Mouse (Mus musculus) gastrocnemius, adult 8-10 months (tissue): ENCODE measurements around the gene Git1. TPM values are rescaled to one million over a fixed set of nuclear protein-coding genes. Genes with fewer than 3 reads are reported as not detected.
A peak's percentile ranks its signal among the peaks of the same experiment; 100 is the strongest.

Source experiments
- DNase-seq, 2 experiments: peaks; one replicate each; pipeline ENCODE4 v3.0.0; 2022; ENCODE audit warnings: low spot score in 2 of 2
- total RNA-seq, 4 experiments: library from RNA; stranded (reverse); gene quantifications; 2 replicates each; pipeline ENCODE4 v1.2.4; 2022

Git1 gene
- total RNA-seq: 10 to 100 TPM; 25.7 to 34.1 (median 29.7) TPM

DNA sequence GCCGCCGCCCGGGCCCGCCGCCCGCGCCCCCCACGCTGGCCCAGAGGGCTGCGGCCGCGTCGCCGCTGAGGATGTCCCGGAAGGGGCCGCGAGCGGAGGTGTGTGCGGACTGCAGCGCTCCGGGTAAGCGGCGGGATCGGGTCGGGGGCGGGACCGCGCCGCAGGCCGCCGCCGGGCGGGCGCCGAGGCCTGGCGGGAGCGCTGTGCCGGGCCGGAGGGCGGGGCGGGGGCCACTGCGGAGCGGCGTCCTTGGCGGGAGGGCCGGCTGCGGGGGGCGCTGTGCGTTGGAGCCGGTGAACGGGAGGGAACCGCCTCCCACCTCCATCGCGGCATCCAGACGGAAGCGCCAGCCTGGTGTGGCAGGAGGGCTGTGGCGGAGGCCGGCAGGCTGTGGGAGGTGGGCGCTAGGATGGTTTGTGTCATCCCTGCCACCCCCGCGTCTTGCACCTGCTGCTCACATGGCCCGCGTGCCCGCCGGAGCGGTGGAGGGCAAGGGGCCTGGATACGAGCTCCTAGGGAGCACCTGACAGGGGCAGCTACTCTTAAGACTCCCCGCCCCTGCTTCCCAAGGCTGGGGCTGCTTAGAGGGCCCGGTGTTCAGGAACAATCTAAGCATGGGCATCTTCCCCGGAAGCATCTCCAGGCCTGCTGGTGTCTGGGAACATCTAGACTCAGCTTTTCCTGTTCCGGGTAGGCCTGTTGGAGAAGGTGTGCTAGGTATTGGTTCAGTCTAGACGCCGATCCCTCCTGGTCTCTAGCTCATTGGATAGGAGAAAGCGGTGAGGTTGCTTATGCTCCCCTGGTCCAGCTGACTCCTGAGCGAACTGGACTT, at the start of gene Git1:
Gene Git1 (plus strand): TSS at position 51 of the 832 bp plus-strand sequence.
- no peak for DNase-seq

DNA sequence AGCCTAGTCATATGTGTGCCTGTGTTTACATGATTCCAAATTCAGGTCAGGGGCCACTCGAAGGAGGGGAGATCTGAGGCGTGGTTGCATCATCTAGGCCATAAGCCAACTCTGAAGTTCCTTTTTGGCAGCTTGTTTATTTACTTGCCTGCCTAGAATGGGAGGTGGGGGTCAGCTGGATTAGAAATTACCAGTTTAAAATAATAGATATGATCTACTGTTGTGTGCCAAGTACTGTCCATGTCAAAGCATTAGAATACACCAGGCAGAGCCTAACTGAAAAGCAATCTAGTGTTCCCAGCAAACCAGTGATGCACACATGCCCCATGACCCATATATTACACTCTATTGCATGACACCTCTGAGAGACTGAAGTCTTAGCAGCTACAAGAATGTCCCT, 48.4 kb upstream of the Git1 start:
- DNase-seq: no peak

DNA sequence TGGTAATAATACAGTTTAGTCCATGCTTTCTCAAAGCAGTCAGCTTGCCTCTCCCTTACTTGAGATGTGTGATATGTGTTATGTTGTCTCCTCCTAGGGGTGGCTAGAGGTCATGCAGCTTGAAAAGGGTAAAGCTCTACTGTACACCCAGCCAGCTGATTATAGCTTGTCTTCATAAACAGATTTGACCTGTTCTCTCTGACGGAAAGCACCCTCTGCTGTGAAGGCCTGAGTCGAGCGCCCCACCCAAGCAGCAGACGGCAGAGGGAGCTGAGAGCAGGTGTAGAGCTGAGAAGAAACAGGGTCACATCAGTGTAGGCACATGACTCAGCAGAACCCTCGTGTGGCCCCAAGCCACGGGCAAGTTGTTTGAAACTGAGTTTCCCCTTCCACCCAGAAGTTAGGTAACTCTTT, 46.7 kb upstream of the Git1 start:
- peak; percentile 74 to 84 for DNase-seq

DNA sequence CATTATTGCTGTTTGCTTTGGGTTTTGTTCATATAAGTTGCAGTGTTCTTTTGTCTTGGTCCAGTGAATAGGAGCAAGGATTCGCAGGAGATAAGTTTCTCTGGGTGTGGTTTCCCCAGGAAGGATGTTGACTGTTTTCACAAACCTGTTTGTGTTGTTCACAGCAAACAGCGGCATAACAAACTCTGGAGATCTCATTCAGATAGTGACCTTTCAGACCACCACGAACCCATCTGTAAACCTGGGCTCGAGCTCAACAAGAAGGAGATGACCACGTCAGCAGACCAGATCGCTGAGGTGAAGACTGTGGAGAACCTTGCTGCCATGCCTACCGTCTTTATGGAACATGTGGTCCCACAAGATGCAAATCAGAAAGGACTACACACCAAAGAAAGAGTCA, 44.1 kb upstream of the Git1 start:
- no peak for DNase-seq

DNA sequence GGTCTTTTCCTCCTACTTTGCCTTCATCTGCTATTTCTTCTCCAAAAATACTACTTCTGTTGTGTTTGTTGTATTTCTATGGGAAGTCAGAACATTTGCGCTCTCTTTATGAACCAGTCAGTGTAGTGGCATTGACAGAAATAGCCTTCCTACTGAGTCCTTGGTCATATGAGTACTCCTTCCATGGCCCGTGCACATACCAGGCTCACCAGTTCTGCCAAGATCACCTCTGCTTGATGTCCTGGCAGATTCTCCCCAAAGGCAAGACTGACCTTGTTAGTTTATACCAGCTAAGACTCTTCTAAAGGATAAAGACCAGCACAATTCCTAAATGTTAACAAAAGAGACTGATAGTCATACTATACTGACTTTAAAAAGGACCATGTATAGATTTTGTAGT, 41.7 kb upstream of the Git1 start:
- peak in 1 of 2 experiments; percentile 44 for DNase-seq

DNA sequence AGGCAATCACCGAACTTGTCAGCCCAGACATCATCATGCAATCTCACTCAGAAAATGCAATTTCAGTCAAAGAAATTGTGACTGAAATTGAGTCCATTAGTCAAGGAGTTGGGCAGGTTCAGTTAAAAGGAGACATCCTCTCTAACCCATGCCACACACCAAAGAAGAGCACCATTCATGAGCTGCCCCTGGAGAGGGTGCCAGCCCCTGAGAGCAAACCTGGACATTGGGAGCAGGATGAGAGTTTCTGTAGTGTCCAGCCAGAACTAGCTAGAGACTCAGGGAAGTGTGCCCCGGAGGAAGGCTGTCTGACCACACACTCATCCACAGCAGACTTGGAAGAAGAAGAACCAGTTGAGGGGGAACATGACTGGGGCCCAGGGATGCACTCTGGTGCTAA, 40.0 kb upstream of the Git1 start:
- no peak for DNase-seq

DNA sequence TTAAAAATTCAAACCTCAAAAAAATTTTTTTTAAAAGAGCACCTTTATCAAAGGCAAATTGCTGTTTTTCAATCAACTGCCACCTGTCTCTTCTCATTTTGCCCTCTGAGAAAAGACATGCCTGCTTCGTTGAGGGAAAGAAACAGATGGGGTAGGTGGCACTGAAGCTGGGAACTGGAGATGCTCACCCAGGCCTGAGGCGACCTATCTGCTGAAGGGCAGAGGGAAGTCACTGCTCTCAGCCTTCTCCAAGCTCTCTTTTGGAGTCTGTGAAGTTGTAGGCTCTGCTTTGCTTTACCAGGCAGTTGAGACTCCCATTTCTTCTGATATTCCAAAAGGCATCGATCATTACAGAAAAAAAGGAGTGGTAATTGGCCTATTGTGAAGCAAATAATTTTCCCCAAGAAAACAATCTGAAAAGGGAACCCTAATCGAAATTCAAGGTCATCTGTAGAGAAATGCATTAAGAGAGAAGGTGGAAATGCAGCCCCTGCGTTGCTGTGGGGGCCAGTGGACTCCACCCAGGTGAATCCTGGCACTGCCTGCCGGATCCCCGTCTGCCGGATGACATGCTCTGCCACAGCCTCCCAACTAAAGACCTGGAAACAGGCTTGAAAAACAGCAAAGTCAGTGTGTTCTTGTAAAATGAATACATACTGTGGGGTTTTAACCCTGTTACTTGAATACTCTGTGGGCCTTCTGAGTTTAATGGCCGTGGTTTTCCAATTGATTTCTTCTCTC, 37.4 kb upstream of the Git1 start:
- no peak for DNase-seq

DNA sequence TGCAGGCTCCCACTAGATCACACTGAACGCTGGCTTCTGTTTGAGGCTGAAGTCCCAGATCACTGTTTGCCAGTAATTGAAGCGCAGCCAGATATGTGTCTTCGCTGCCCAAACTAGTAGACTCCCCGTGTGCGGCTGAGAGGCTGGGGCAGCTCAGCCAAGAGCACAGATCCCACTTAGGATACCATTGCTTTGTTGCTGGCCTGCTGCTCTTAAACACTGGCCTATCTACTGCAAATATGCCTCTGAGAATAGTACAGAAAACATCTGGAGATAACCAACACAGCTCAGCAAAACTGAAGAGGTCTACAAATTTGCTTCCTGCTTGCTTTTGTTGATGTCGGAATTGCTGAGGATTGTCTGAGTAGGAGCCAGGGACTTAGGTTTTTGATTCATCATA, 36.5 kb upstream of the Git1 start:
- no peak for DNase-seq

DNA sequence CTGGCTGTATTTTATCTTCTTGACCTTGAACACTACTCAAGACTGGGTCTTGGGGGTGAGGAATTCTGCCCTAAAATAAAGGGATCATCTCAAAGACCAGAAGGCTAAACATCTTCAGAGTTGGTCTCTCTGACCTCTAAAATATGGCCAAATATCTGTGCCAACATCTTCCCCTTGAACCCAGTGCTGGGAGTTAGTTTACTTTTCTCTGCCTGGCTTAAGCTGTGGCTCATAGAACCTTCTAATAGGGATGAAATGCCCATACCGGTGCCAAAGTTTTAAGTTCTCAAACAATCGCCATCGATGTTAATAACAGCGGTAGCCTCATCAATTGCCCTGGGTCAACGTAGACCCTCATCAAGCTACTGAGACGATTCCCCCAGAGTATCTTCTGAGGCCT, 31.5 kb upstream of the Git1 start:
- no peak for DNase-seq

DNA sequence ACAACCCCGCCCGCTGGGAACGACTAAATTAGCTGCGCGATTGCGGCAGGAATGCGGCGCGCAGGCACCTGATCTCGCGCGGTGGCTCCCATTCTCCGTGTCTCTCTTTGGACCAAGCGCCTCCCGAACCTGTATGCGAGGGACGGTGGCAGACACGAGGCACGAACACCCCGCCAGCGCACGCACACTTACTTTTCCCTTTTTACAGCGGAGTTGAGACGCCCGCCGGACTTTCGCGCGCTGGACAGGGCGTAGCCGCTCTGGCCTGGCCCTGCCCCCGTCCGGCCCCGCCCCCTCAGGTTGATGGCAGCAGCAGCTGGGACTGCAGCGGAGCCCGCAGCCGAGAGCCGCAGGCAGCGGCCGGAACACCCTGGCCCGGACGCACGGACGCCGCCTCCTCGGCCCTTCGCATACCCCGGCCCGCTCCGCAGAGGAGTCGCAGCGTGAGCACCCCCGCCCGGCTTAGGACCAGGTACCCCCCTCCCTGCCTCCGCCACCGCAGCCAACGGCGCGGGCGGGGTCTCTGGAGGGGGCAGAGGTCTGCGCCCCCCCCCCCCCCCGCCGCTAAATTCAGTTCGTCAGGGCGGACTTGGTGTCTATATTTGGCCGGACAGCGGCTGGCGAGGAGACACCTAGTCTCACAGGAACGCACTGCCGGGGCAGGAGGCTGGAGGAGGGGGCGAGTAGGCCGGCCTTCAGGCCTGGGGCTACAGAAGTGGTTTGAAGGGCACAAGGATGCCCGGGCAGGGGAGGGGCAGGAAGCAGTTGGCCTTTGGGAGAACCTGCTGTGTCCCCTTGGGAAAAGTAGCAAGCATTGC, 30.9 kb upstream of the Git1 start, which contains the start of gene Coro6:
Gene Coro6 (plus strand): TSS at position 129 of the 818 bp plus-strand sequence.
- peak; percentile 70 to 77 for DNase-seq

DNA sequence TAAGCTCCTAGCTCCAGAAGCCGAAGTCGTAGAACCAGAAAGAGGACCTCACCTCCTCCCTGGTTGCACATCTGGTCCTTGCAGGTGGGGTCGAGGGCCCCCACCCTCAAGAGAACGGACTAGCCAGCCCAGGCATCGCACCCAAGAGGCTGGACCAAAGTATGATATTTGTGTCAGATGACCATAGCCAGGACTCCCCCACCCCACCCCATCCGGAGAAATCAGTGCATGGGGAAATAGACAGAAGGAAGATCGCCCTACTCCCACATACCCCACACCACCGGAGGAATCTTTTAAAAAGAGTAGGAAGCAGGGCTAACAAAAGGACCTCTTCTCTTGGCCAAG, 30.3 kb upstream of the Git1 start:
- DNase-seq: no peak

DNA sequence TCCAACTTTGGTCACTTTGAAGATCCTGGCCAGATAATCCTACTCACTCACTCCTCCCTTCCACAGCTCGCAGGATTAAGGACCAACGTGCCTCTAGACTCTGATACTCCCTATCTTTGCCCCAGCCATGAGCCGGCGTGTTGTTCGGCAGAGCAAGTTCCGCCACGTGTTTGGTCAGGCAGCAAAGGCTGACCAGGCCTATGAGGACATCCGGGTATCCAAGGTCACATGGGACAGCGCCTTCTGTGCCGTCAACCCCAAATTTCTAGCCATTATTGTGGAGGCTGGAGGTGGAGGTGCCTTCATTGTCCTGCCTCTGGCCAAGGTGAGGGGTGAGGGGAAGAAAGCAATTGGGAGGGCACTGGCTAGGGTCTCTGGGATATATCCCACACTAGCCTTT, 29.6 kb upstream of the Git1 start:
- no peak for DNase-seq

DNA sequence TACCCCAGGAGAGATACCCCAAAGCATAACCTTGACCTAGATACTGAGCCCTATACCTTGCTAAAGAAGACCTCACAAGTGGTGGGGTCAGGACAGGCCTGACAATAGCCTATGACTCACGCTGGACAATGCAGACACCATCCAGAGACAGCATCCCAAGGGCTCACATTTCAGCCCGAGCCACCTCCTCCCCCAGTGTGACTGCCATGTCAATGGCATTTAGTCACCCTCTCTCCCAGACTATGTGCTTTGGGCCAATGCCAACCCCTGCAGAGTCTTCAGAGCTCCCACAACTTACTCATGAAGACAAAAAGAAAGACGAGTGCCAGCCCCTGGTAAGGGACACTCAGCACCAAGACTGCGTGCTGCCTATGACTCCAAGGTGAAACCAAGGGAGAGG, 28.7 kb upstream of the Git1 start:
- no peak for DNase-seq

DNA sequence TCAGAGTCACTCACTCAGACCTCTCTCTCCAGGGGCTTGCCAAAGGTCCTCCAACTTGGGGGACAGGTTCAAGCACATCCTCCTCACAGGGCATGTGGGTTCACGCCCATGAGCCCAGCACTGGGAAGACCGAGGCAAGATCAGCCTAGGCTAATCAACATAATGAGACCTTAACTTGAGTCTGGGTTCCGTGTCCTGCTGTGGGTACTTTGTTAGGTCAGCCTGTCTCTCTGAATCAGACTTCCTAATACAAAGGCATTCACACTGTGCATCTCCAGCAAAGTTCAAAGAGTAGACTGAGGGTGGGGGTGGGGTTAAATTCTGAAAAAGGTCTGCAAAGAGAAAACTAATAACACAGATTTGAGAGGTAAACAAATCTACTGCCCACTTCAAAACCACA, 28.3 kb upstream of the Git1 start:
- DNase-seq: no peak

DNA sequence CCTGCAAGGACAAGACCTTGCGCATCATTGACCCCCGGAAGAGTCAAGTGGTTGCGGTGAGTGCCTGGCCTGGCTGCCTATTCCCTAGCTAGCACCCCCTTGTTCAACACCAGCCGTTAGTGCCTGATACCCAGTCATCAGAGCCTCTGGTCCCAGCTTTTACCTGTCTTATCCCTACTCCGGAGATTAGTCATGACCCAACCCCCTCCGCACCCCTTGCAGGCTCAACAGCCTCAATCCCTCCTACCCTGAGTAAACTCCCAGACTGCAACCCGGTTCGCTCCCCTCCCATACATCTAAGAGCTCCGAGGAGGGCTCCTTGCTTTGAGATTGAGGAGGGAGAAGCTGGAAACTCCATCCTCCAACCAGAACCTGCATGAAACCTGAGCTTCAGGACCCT, 26.8 kb upstream of the Git1 start:
- DNase-seq: no peak

DNA sequence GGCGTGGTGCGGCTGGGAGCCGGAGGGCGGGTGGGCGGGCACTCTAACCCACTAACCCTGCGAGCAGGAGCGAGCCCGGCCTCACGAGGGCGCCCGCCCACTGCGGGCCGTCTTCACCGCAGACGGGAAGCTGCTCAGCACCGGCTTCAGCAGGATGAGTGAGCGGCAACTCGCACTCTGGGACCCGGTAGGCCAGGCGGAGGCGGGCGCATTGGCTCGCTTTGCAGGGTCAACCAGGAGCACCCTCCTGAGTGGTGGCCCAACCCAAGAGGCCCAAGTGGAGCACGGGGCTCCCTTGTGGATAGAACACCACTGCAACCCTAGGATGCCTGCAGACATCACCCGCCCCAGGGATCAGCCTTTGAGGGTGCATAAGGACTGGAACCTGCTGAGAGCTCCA, 26.2 kb upstream of the Git1 start:
- peak; percentile 53 to 66 for DNase-seq

DNA sequence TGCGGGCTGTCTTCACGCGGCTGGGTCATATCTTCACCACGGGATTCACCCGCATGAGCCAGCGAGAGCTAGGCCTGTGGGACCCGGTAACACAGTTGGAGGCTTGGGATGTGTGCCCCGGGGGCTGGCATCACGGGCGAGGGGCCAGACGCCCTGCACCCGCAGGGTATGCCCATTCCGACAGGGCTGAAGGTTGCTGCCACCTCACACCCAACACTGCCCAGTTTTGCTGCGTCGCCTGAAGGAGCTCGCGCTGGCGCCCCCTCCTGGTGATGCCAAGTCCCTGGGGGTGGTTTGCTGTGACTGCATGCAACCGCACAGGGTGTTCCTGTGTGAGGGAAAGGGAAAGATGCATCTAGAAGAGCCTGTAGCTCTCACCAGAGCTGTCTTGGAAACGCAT, 25.6 kb upstream of the Git1 start:
- peak; percentile 63 to 64 for DNase-seq

DNA sequence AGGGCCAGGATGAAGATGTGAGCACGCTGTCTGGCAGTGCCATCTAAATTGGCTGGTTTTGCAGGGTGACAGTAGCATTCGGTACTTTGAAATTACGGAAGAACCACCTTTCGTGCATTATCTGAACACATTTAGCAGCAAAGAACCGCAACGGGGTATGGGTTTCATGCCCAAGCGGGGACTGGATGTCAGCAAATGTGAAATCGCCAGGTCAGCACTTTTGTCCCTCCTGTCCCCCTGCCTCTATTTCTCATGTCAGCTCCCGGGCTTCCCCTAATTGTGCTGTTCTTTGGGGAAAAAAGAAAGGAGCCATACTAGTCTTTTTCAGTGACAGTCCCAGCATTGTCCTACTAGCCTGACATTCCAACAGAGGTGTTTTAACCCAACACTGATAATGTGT, 25.0 kb upstream of the Git1 start:
- no peak for DNase-seq

DNA sequence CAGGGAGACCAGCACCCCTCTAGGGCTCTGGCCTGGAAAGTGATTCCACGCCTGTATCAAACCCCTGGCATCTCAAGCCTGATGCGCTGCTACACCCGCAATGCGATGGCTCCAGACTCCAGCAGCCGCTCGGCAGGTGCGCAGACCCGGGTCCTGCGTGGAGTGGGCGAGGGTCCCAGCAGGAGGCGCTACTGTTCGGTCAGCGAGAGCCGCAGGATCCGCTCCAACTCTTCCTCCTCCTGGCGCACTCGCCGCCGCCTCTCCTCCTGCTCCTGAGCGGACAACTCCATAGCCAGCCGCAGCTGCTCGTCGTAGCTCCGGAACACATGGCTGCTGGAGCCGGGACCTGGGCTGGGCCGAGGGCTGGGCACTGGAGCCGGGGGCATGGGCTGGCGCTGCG, 22.0 kb upstream of the Git1 start:
- no peak for DNase-seq

DNA sequence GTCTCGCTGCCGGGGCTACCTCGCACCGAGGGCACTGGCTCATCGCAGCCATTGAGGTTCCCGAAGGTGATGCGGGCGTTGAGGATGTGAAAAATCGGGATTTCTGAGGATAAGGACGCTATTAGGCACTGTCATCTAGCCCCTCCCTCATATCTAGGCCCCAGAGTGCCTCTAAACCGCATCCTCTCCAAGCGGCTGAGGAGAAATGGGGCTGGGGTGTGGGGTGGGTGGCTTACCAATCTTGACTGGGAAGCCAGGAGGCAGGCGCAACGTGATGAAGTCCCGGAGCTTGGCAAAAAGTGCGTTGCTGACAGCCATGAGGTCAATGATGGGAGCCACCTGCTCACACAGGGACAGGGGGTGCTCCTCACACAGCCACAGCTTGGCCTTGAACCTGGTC, 20.6 kb upstream of the Git1 start:
- no peak for DNase-seq

DNA sequence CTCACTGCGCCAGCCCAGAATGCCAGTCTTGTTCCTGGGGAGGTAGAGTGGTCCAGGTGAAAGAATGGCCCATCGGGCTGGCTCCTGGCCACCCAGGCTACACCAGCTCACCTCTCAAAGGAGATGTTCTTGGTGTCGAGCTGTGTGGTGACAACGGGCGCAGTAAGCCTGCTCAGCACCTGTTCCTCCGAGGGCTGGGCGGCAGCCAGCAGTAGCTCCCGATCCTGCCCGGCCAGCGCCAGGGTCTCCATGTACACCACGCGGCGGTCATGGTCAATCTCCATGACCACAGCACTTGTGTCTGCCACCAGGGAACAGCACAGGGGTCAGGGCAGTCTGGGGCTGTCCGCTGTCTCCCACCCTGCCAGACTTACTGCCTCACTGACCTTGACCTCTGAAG, 17.1 kb upstream of the Git1 start:
- no peak for DNase-seq

DNA sequence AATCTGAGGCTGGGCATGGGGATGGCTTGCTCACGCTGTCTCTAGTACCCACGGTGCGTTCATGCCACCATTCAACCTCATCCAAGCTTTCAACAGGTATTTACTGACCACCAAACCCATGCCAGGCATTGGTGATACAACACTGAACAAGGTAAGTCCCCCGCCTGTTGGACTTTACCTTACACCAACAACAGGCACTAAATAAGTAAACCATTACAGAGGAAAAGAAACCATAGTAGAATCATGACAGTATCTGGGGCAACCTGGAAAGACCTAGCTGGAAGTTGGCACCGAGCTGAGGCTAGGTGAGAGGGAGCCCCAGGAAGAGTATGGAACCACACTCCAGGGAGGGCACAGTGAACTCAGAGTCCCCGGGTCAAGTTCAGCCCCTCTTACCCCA, 16.5 kb upstream of the Git1 start:
- no peak for DNase-seq
